Mouse (Mus musculus): Measurements from ENCODE around the gene Rasip1.

DNA sequence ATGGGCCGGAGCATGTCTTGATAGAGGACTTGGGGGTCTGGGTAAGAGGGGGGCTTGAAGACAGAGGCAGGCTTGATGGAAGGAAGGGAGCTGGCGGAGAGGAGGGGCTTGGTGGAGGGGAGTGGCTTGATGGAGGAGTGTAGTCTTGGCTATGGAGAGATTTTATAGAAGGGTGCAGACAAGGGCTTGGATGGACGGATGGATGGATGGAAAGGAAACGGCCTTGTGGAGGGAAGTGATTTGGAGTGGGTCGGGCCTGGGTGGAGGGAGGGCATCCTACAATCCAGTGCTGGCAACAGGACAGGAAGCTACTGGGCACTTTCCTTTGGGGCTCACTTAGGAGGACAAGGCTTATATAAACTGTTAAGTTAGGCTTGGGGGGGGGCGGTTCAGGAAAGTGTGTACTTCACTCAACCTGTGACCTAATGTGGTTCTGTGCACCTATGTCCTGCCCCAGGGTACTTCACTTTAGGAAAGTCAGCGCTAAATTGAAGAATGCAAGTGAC is 664 bp upstream of the Rasip1 start:
- no peak for TF ChIP-seq POLR2A (IDR thresholded peaks at IDR 0.05; ENCODE audit: low read depth, low read length)
- TF ChIP-seq CTCF (IDR thresholded peaks at IDR 0.05; ENCODE audit: borderline replicate concordance, insufficient read depth, low read length), result no peak
